15 mouse cellular contexts compared by ENCODE assay signal in the genomic region with DNA sequence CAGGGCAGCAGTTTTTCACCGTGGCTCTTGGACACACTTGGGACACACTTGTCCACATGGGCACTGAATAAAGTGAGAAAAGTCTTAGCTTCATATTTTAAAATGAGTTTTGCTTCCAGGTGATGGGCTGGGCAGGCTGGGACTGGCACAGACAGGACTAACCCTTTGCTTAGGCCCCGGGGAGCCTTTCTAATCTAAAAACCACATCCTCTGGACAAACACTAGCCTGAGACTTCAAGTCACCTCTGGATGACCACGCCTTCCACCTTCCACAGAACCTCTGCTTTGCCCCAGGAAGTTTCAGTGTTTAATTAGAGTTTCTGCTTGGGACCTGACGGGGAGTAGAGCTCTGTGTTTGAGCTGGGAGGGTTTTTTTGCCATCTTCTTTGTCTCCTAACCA.
"Had no signal": no experiment of that assay in that cellular context is flagged by ENCODE, and none has a peak within 500 bp of the region (broad histone marks: within the 10 kb centered on the region; RNA-seq: fewer than 3 reads in every experiment).

No protein-coding gene starts in this region.

- H3K27ac ChIP-seq: intestine, embryonic 15.5 days; liver, embryonic 12.5 days; midbrain, embryonic 10.5 days; neural tube, embryonic 12.5 days had no signal

- H3K9ac ChIP-seq: intestine, embryonic 15.5 days; liver, embryonic 12.5 days; neural tube, embryonic 12.5 days had no signal

- H3K4me1 ChIP-seq: intestine, embryonic 15.5 days; neural tube, embryonic 12.5 days had no signal

- H3K9me3 ChIP-seq: intestine, embryonic 15.5 days; liver, embryonic 12.5 days; midbrain, embryonic 10.5 days; neural tube, embryonic 12.5 days had no signal

- H3K4me3 ChIP-seq: intestine, embryonic 15.5 days; liver, embryonic 12.5 days; midbrain, embryonic 10.5 days; myocyte; neural tube, embryonic 12.5 days had no signal

- DNase-seq: kidney, adult 18-20 months; kidney, postnatal 14 days; lung, postnatal 36 days; midbrain, embryonic 14.5 days; retina, postnatal 1 day; right cerebral cortex, postnatal 4 days; spleen, adult 18-20 months; thymus, adult 2 months; thymus, postnatal 36 days had no signal

- H3K4me2 ChIP-seq: intestine, embryonic 15.5 days; liver, embryonic 12.5 days; neural tube, embryonic 12.5 days had no signal

- ATAC-seq: intestine, embryonic 15.5 days; liver, embryonic 12.5 days; lung, postnatal 0 days had no signal

- H3K27me3 ChIP-seq: intestine, embryonic 15.5 days; liver, embryonic 12.5 days; neural tube, embryonic 12.5 days had no signal

- H3K36me3 ChIP-seq: intestine, embryonic 15.5 days; liver, embryonic 12.5 days had no signal
